Mouse (Mus musculus): ENCODE data around the gene Mrps17. TPM values are rescaled to one million over a fixed set of nuclear protein-coding genes. Genes with fewer than 3 reads are reported as not detected.

The Mrps17 gene
- polyA plus RNA-seq, 1 experiment from 2014 or later: 177 TPM

DNA sequence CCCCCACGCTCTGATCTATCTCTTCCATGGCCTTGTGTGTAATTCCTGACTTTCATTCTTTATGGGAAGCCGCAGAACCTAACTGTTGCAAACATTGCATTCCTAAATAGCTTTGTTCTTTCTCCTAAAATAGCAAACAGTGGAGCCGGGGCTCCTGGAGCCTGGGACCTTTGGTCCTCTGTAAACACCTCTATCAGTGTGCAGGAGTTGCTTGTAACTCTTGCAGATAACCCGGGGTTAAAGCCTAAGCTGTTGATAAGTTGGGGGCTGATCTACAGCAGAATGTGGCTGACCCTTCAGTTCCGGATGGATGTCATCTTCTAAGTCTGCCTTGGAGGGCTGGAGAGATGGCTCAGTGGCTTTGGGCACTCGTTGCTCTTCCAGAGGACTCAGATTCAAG lies 28.8 kb downstream of the Mrps17 start:
- Histone ChIP-seq H3K36me3 (peaks cover 27% of the 10 kb centered on the region), H3K4me1 (no peaks in the 10 kb centered on the region), H3K27me3 (replicated peaks) (no peaks in the 10 kb centered on the region), H3K9ac (no peak overlapping the region), H3K27ac (no peak overlapping the region), H3K4me3 (replicated peaks) (no peak overlapping the region), H3K9me3 (no peaks in the 10 kb centered on the region), H3K4me2 (no peak overlapping the region)
- 22% methylated on average over 6 of the region's 6 CpGs for WGBS
- ATAC-seq (ENCODE audit: insufficient read depth, low FRiP score, low read depth): no peak

DNA sequence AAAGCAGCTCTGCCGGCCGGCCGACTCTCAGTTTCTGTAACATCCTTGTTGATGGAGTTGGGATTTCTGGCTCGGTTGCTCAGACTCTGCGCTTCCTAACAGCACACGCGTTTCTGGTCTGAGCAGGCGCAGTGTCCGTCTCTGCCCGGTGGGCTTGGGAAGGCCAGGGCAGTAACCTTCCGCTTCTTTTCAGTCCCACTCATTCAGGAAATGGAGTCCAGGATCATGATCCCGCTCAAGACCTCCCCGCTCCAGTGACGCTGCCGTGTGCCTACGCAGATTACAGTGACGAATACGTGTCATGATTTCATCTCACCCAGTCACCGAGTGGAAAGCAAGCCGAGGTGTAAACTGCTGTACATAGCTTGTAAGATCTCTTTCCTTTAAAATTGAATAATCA lies 41.6 kb downstream of the Mrps17 start:
- WGBS: 90% methylated on average over 20 of the region's 20 CpGs
- no peaks in the 10 kb centered on the region for H3K27me3 ChIP-seq (replicated peaks)
- H3K36me3 ChIP-seq: 0 out of 2 replicates have a peak, but pooled peaks cover 11% of the 10 kb centered on the region
- no peak overlapping the region for H3K9ac ChIP-seq
- H3K4me2 ChIP-seq: no peak overlapping the region
- no peak overlapping the region for H3K27ac ChIP-seq
- H3K4me1 ChIP-seq: no peaks in the 10 kb centered on the region
- H3K4me3 ChIP-seq (replicated peaks): no peak overlapping the region
- H3K9me3 ChIP-seq: no peaks in the 10 kb centered on the region
- no peak for ATAC-seq (ENCODE audit: insufficient read depth, low FRiP score, low read depth)

DNA sequence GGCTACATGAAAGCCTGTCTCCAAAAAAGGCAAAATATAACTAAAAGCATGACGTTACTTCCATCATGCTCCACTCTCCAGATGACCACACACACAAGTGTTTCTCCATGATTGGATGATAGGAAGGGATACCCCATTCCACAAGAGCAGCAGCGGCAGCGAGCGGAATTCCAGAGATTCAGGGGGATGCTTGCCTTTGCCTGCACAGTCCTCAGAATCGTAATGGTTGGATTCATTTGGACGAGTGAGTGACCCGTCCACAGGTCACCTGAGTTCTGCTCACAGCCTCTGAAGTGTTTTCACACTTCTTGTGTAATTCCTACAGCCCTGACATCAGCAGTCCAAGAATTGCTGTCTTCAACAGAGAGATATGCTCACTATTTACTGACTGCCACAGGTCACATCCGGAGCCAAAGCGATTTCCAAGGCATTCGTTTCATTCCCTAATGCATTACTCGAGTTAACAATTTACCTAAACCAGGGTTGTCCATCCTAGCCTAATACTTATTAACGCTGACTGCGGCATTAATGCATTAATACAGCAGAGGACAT lies 44.7 kb downstream of the Mrps17 start:
- Histone ChIP-seq H3K27me3 (replicated peaks) (no peaks in the 10 kb centered on the region), H3K9me3 (no peaks in the 10 kb centered on the region), H3K4me2 (no peak overlapping the region), H3K4me1 (no peaks in the 10 kb centered on the region), H3K27ac (no peak overlapping the region), H3K4me3 (replicated peaks) (no peak overlapping the region), H3K9ac (no peak overlapping the region), H3K36me3 (0 out of 2 replicates have a peak, but pooled peaks cover 11% of the 10 kb centered on the region)
- 84% methylated on average over 13 of the region's 13 CpGs for WGBS
- no peak for ATAC-seq (ENCODE audit: insufficient read depth, low FRiP score, low read depth)

DNA sequence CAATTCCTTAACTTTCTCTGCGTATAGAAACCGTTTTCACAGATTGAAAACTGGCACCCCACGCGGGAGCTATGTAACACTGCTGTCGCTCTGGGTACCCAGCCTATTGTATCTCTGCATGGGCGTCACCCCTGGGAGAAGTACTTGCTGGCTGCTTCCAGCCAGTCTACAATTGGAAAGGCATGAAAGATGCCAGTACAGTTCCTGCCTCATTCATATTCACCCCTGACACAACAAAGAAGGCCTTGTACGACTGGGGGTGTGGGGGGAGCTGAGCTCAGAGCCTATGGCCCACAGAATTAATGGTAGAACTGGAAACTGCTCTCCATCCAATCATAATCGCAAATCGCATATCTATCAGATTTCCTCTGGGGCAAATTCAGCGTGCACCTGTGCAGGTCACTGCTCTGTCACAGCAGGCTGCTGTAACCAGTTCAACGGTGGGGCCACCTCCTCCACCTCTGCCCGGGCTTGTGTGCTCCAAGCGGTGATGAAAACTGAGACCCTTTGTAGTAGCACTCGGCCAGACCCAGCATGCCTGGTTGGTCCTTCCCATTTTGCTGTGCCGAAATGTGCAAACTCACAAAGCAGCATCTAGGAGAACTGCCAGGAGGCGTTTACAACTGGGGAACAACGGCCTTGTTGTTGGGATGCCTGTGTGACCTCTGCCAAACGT lies 46.7 kb downstream of the Mrps17 start:
- Histone ChIP-seq H3K36me3 (0 out of 2 replicates have a peak, but pooled peaks cover 7% of the 10 kb centered on the region), H3K9ac (no peak overlapping the region), H3K4me2 (no peak overlapping the region), H3K4me3 (replicated peaks) (no peak overlapping the region), H3K27me3 (replicated peaks) (no peaks in the 10 kb centered on the region), H3K4me1 (no peaks in the 10 kb centered on the region), H3K27ac (no peak overlapping the region), H3K9me3 (no peaks in the 10 kb centered on the region)
- 70% methylated on average over 18 of the region's 18 CpGs for WGBS
- peak; percentile 65 for ATAC-seq (ENCODE audit: insufficient read depth, low FRiP score, low read depth)

DNA sequence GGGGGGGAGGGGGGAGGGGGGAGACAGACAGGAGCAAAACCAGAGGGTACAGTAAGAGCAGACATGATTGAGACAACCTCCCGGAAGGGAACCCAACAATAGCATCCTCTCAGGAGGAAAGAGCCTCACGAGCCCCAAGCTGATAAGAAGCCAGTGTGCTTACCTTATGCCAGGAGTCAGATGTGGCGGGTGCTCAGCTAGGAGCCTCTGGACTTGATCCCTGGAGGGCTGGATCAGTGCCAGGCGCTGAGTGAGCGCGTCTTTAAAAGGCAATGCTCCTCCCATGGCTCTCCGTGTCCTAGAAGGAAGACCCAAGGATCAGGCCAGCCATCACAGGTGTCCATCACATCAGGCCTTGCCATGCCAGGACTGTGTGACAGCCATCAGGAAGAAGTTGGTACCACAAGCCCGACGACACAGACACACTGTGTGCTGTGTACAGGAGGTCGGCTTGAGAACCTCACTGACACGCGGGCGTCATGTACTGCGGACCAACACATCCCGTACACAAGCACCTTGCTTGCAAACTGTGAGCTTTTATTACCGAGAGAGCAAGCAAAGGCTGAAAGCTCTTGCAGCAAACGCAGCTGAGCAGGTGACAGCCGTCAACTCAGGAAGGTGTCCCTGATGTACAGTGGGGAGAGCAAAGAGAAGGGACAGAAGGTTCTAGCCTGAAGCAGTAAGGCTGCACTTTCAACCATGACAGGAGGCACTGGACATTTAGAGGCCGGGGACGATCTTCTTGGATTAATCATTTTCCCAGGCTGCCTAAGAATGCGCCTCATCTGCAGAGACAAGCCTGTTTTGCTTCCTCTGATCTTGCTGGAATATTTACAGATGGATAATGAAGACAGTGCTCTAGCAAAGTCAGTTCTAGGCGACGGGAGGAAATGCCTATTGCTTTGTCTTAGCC lies 55.4 kb downstream of the Mrps17 start:
- 80% methylated on average over 23 of the region's 23 CpGs for WGBS
- H3K9ac ChIP-seq: no peak overlapping the region
- no peaks in the 10 kb centered on the region for H3K9me3 ChIP-seq
- no peaks in the 10 kb centered on the region for H3K4me1 ChIP-seq
- peaks cover 8% of the 10 kb centered on the region; the same call in 1 of the 2 replicates for H3K36me3 ChIP-seq
- no peak for ATAC-seq (ENCODE audit: insufficient read depth, low FRiP score, low read depth)
- no peak overlapping the region for H3K4me2 ChIP-seq
- H3K4me3 ChIP-seq (replicated peaks): no peak overlapping the region
- no peaks in the 10 kb centered on the region for H3K27me3 ChIP-seq (replicated peaks)
- H3K27ac ChIP-seq: no peak overlapping the region

Other genes with a start within 250 kb of the Mrps17 start
- 38.8 and 40.6 TPM in 2 replicates for gene Sfswap, start 214.3 kb upstream of the Mrps17 start, polyA plus RNA-seq (2015; fragmentation: Nextera tagmentation; extraction: Ambion mirVana)
- gene Mmp17, start 131.3 kb upstream of the Mrps17 start, polyA plus RNA-seq (2015; fragmentation: Nextera tagmentation; extraction: Ambion mirVana): 3.7 and 4.6 TPM in 2 replicates
- gene Zfp11, start 45.4 kb upstream of the Mrps17 start, polyA plus RNA-seq (2015; fragmentation: Nextera tagmentation; extraction: Ambion mirVana): 3.8 and 4.0 TPM in 2 replicates
- not detected in 2 replicates for gene Sept14, start 7.0 kb upstream of the Mrps17 start, polyA plus RNA-seq (2015; fragmentation: Nextera tagmentation; extraction: Ambion mirVana)
- 90.0 and 103 TPM in 2 replicates for gene Nipsnap2, start 9.6 kb downstream of the Mrps17 start, polyA plus RNA-seq (2015; fragmentation: Nextera tagmentation; extraction: Ambion mirVana)
- 45.9 and 46.1 TPM in 2 replicates for gene Psph, start 72.0 kb downstream of the Mrps17 start, polyA plus RNA-seq (2015; fragmentation: Nextera tagmentation; extraction: Ambion mirVana)
- gene Sumf2, start 131.5 kb downstream of the Mrps17 start, polyA plus RNA-seq (2015; fragmentation: Nextera tagmentation; extraction: Ambion mirVana): 40.1 and 44.1 TPM in 2 replicates
- 880 and 948 TPM in 2 replicates for gene Chchd2, start 172.0 kb downstream of the Mrps17 start, polyA plus RNA-seq (2015; fragmentation: Nextera tagmentation; extraction: Ambion mirVana)
- gene Zbed5, start 180.2 kb downstream of the Mrps17 start, polyA plus RNA-seq (2015; fragmentation: Nextera tagmentation; extraction: Ambion mirVana): 3.1 and 3.5 TPM in 2 replicates
- 0.09 and 0.10 TPM in 2 replicates for gene Phkg1, start 183.1 kb downstream of the Mrps17 start, polyA plus RNA-seq (2015; fragmentation: Nextera tagmentation; extraction: Ambion mirVana)
- 2.7 and 3.2 TPM in 2 replicates for gene Nupr1l, start 193.0 kb downstream of the Mrps17 start, polyA plus RNA-seq (2015; fragmentation: Nextera tagmentation; extraction: Ambion mirVana)
- gene Vkorc1l1, start 226.5 kb downstream of the Mrps17 start, polyA plus RNA-seq (2015; fragmentation: Nextera tagmentation; extraction: Ambion mirVana): 24.5 and 28.0 TPM in 2 replicates

Data from stomach, embryonic 15.5 days (tissue).